Mouse (Mus musculus) thymus, adult 2 months (tissue): ENCODE results near the gene Phex. TPM values are rescaled to one million over a fixed set of nuclear protein-coding genes. Genes with fewer than 3 reads are reported as not detected.

Experiments
- DNase-seq: peaks from one replicate; pipeline ENCODE4 v3.0.0; 2021
- H3K27ac ChIP-seq: fragments of 200-500 bp; 2 replicates; pipeline ENCODE4 v1.5.1; 2012; ENCODE audit warnings: low read length, control low read depth; ENCODE audit not compliant: control insufficient read depth, insufficient read depth
- H3K27me3 ChIP-seq: fragments of 200-500 bp; 2 replicates; pipeline ENCODE4 v1.6.1; 2012; ENCODE audit warnings: mild to moderate bottlenecking, low read length, moderate library complexity, mixed read lengths; ENCODE audit not compliant: control insufficient read depth, insufficient read depth
- H3K36me3 ChIP-seq: fragments of 200-500 bp; 2 replicates; pipeline ENCODE4 v1.6.1; 2012; ENCODE audit warnings: mild to moderate bottlenecking, low read length, moderate library complexity; ENCODE audit not compliant: control insufficient read depth, insufficient read depth
- H3K4me1 ChIP-seq: fragments of 200-500 bp; replicated peaks from 2 replicates; pipeline ENCODE4 v1.6.1; 2012; ENCODE audit warnings: low read length; ENCODE audit not compliant: control insufficient read depth, insufficient read depth
- H3K4me3 ChIP-seq: fragments of 200-500 bp; 2 replicates; pipeline ENCODE4 v1.5.1; 2012; ENCODE audit warnings: mild to moderate bottlenecking, low read length, control low read depth, moderate library complexity; ENCODE audit not compliant: control insufficient read depth, insufficient read depth
- CTCF ChIP-seq: fragments of 200-500 bp; IDR thresholded peaks from 2 replicates; pipeline ENCODE4 v1.5.1; 2012; ENCODE audit warnings: mild to moderate bottlenecking, control low read depth, low read length, moderate library complexity, borderline replicate concordance; ENCODE audit not compliant: control insufficient read depth, poor library complexity, insufficient read depth; ENCODE audit errors: extremely low read depth
- POLR2A ChIP-seq: fragments of 200-500 bp; IDR thresholded peaks from 2 replicates; pipeline ENCODE4 v1.6.1; 2012; ENCODE audit warnings: mild to moderate bottlenecking, low read length, control low read depth, moderate library complexity; ENCODE audit not compliant: control insufficient read depth, poor library complexity, insufficient read depth; ENCODE audit errors: extremely low read depth
- WGBS: fragments of 180-500 bp; shearing (Covaris S2); methylation state at CpG from one replicate; pipeline ENCODE4 v1.1.7; 2018; 5-methylcytosine and 5-hydroxymethylcytosine counted together
- polyA plus RNA-seq: library from polyadenylated mRNA; depleted of rRNA; stranded (reverse); fragments of >200 nt; gene quantifications from 2 replicates; pipeline ENCODE4 v1.2.3, GENCODE M21; 2012

Phex gene
- polyA plus RNA-seq, 1 experiment = not detected

GRCm38 (mm10) chrX:157324396-157324795 lies 90.7 kb downstream of the Phex start:
- WGBS = 94% methylated on average over 3 of the region's 3 CpGs
- Histone ChIP-seq H3K4me3 (no peak overlapping the region), H3K27me3 (no peaks in the 10 kb centered on the region), H3K4me1 (no peaks in the 10 kb centered on the region), H3K36me3 (no peaks in the 10 kb centered on the region), H3K27ac (no peak overlapping the region)
- TF ChIP-seq CTCF (no peak), POLR2A (no peak)
- DNase-seq = no peak

GRCm38 (mm10) chrX:157310331-157310730 lies 104.8 kb downstream of the Phex start:
- Histone ChIP-seq H3K36me3 (no peaks in the 10 kb centered on the region), H3K27ac (no peak overlapping the region), H3K27me3 (no peaks in the 10 kb centered on the region), H3K4me3 (no peak overlapping the region), H3K4me1 (no peaks in the 10 kb centered on the region)
- 78% methylated on average over 3 of the region's 3 CpGs for whole genome bisulfite sequencing
- no peak for TF ChIP-seq CTCF
- no peak for TF ChIP-seq POLR2A
- no peak for DNase-seq

GRCm38 (mm10) chrX:157308171-157308570 lies 106.9 kb downstream of the Phex start:
- no peak for DNase-seq
- no peaks in the 10 kb centered on the region for H3K4me1 ChIP-seq
- no peak overlapping the region for H3K4me3 ChIP-seq
- WGBS = 88% methylated on average over 1 of the region's 1 CpGs
- H3K27ac ChIP-seq = no peak overlapping the region
- TF ChIP-seq CTCF = no peak
- no peaks in the 10 kb centered on the region for H3K27me3 ChIP-seq
- no peaks in the 10 kb centered on the region for H3K36me3 ChIP-seq

GRCm38 (mm10) chrX:157307411-157307810 lies 107.7 kb downstream of the Phex start:
- 10% methylated on average over 3 of the region's 3 CpGs for WGBS
- DNase-seq = no peak
- no peaks in the 10 kb centered on the region for H3K4me1 ChIP-seq
- H3K36me3 ChIP-seq = no peaks in the 10 kb centered on the region
- no peak overlapping the region for H3K27ac ChIP-seq
- H3K27me3 ChIP-seq = no peaks in the 10 kb centered on the region
- TF ChIP-seq POLR2A = no peak
- TF ChIP-seq CTCF = no peak
- H3K4me3 ChIP-seq = no peak overlapping the region

GRCm38 (mm10) chrX:157306796-157307405 lies 108.2 kb downstream of the Phex start:
- no peaks in the 10 kb centered on the region for H3K4me1 ChIP-seq
- DNase-seq = no peak
- no peak overlapping the region for H3K27ac ChIP-seq
- H3K27me3 ChIP-seq = no peaks in the 10 kb centered on the region
- 79% methylated on average over 4 of the region's 4 CpGs for WGBS
- TF ChIP-seq CTCF = no peak
- TF ChIP-seq POLR2A = no peak
- H3K36me3 ChIP-seq = no peaks in the 10 kb centered on the region
- H3K4me3 ChIP-seq = no peak overlapping the region

GRCm38 (mm10) chrX:157305852-157306232 lies 109.3 kb downstream of the Phex start:
- Histone ChIP-seq H3K4me1 (no peaks in the 10 kb centered on the region), H3K27me3 (no peaks in the 10 kb centered on the region), H3K36me3 (no peaks in the 10 kb centered on the region), H3K27ac (no peak overlapping the region), H3K4me3 (no peak overlapping the region)
- DNase-seq = no peak
- WGBS = 90% methylated on average over 5 of the region's 5 CpGs
- TF ChIP-seq CTCF (no peak), POLR2A (no peak)
